Mouse (Mus musculus): Measurements from ENCODE around the gene Dok7. TPM values are rescaled to one million over a fixed set of nuclear protein-coding genes. Genes with fewer than 3 reads are reported as not detected.

The Dok7 gene
- total RNA-seq, 2 experiments from 2014 or later: 19.0 to 21.5 TPM

GRCm38 (mm10) chr5:35055076-35055475 lies 1.5 kb upstream of the Dok7 start:
- DNase-seq (ENCODE audit: low spot score in 2 of 2): no peak

- DNase-seq (ENCODE audit: low spot score in 2 of 2): no peak
These were observed 1.0 kb downstream of the Dok7 start for GRCm38 (mm10) chr5:35057582-35057981.

- DNase-seq (ENCODE audit: low spot score in 2 of 2): no peak
These were observed 1.6 kb downstream of the Dok7 start for GRCm38 (mm10) chr5:35058216-35058615.

- DNase-seq (ENCODE audit: low spot score in 2 of 2): no peak
These were observed 3.5 kb downstream of the Dok7 start for GRCm38 (mm10) chr5:35060098-35060497.

GRCm38 (mm10) chr5:35069841-35070240 lies 13.3 kb downstream of the Dok7 start:
- DNase-seq (ENCODE audit: low spot score in 2 of 2): no peak

- no peak for DNase-seq (ENCODE audit: low spot score in 2 of 2)
These were observed 13.7 kb downstream of the Dok7 start for GRCm38 (mm10) chr5:35070314-35070713.

- peak; percentile 31 to 50 for DNase-seq (ENCODE audit: low spot score in 2 of 2)
These were observed 14.4 kb downstream of the Dok7 start for GRCm38 (mm10) chr5:35070953-35071352.

- DNase-seq (ENCODE audit: low spot score in 2 of 2): no peak
These were observed 15.3 kb downstream of the Dok7 start for GRCm38 (mm10) chr5:35071855-35072254.

GRCm38 (mm10) chr5:35073235-35073634 lies 16.7 kb downstream of the Dok7 start:
- no peak for DNase-seq (ENCODE audit: low spot score in 2 of 2)

- DNase-seq (ENCODE audit: low spot score in 2 of 2): no peak
These were observed 17.4 kb downstream of the Dok7 start for GRCm38 (mm10) chr5:35073992-35074391.

- DNase-seq (ENCODE audit: low spot score in 2 of 2): no peak
These were observed 19.8 kb downstream of the Dok7 start for GRCm38 (mm10) chr5:35076369-35076768.

- no peak for DNase-seq (ENCODE audit: low spot score in 2 of 2)
These were observed 22.5 kb downstream of the Dok7 start for GRCm38 (mm10) chr5:35079101-35079500.

- no peak for DNase-seq (ENCODE audit: low spot score in 2 of 2)
These were observed 28.3 kb downstream of the Dok7 start for GRCm38 (mm10) chr5:35084913-35085312.

GRCm38 (mm10) chr5:35088785-35089613 lies 32.4 kb downstream of the Dok7 start:
- peak; percentile 29 to 79 for DNase-seq (ENCODE audit: low spot score in 2 of 2)

- no peak for DNase-seq (ENCODE audit: low spot score in 2 of 2)
These were observed 33.0 kb downstream of the Dok7 start for GRCm38 (mm10) chr5:35089614-35089963.

GRCm38 (mm10) chr5:35091636-35092035 lies 35.1 kb downstream of the Dok7 start:
- no peak for DNase-seq (ENCODE audit: low spot score in 2 of 2)

GRCm38 (mm10) chr5:35103086-35103485 lies 46.5 kb downstream of the Dok7 start:
- no peak for DNase-seq (ENCODE audit: low spot score in 2 of 2)

GRCm38 (mm10) chr5:35103528-35103927 lies 47.0 kb downstream of the Dok7 start:
- DNase-seq (ENCODE audit: low spot score in 2 of 2): no peak

GRCm38 (mm10) chr5:35104183-35104959 lies 47.8 kb downstream of the Dok7 start:
- DNase-seq (ENCODE audit: low spot score in 2 of 2): no peak

GRCm38 (mm10) chr5:35104960-35105921 lies 48.7 kb downstream of the Dok7 start, which contains the start of gene Lrpap1:
Gene Lrpap1 (minus strand): TSS chr5:35105766.
- peak; percentile 77 to 92 for DNase-seq (ENCODE audit: low spot score in 2 of 2)

GRCm38 (mm10) chr5:35105922-35106298 lies 49.3 kb downstream of the Dok7 start:
- DNase-seq (ENCODE audit: low spot score in 2 of 2): peak in 1 of 2 experiments; percentile 38

All from layer of hippocampus, adult 18-20 months (tissue).